Mouse (Mus musculus) testis, adult 2 months (tissue): ENCODE results near the gene Depdc1b.

Experiments
- CTCF ChIP-seq: fragments of 200-500 bp; IDR thresholded peaks from 2 replicates; pipeline ENCODE4 v1.5.1; 2012; ENCODE audit warnings: low read depth, mild to moderate bottlenecking, inconsistent platforms, low read length, moderate library complexity; ENCODE audit not compliant: control insufficient read depth, insufficient read depth, insufficient replicate concordance
- POLR2A ChIP-seq: fragments of 200-500 bp; IDR thresholded peaks from 2 replicates; pipeline ENCODE4 v1.6.1; 2012; ENCODE audit warnings: low read depth, mild to moderate bottlenecking, inconsistent platforms, low read length, moderate library complexity; ENCODE audit not compliant: control insufficient read depth

GRCm38 (mm10) chr13:108337340-108337739 lies 21.2 kb downstream of the Depdc1b start:
- TF ChIP-seq POLR2A (no peak), CTCF (no peak)
